ENCODE assay signal across 15 mouse cellular contexts in genomic region chr7:50441237-50441636, GRCm38 (mm10).
"Had no signal": no experiment of that assay in that cellular context is flagged by ENCODE, and none has a peak within 500 bp of the region (broad histone marks: within the 10 kb centered on the region; RNA-seq: fewer than 3 reads in every experiment).

No protein-coding gene starts in this region.

- H3K4me1 ChIP-seq: limb, embryonic 12.5 days; midbrain, embryonic 12.5 days; neural tube, embryonic 13.5 days; stomach, embryonic 15.5 days had no signal

- ATAC-seq: intestine, embryonic 16.5 days; midbrain, embryonic 16.5 days had no signal

- H3K27me3 ChIP-seq: kidney, embryonic 15.5 days; limb, embryonic 12.5 days; midbrain, embryonic 12.5 days; neural tube, embryonic 13.5 days; stomach, embryonic 15.5 days had no signal

- H3K36me3 ChIP-seq: kidney, embryonic 15.5 days; limb, embryonic 12.5 days; midbrain, embryonic 12.5 days; neural tube, embryonic 13.5 days; stomach, embryonic 15.5 days had no signal

- H3K4me2 ChIP-seq: kidney, embryonic 15.5 days; limb, embryonic 12.5 days; midbrain, embryonic 12.5 days; neural tube, embryonic 13.5 days; stomach, embryonic 15.5 days had no signal

- H3K9me3 ChIP-seq: kidney, embryonic 15.5 days; limb, embryonic 12.5 days; midbrain, embryonic 12.5 days; neural tube, embryonic 13.5 days; stomach, embryonic 15.5 days had no signal

- DNase-seq: kidney, adult 2 months; kidney, postnatal 25 days; liver; lung, adult 18-20 months; retina, postnatal 1 day; spleen, adult 18-20 months; thymus, postnatal 36 days had no signal

- H3K27ac ChIP-seq: kidney, embryonic 15.5 days; limb, embryonic 12.5 days; liver, embryonic 14.5 days; midbrain, embryonic 12.5 days; neural tube, embryonic 13.5 days; stomach, embryonic 15.5 days had no signal

- H3K9ac ChIP-seq: kidney, embryonic 15.5 days; limb, embryonic 12.5 days; liver, embryonic 14.5 days; midbrain, embryonic 12.5 days; neural tube, embryonic 13.5 days; stomach, embryonic 15.5 days had no signal

- H3K4me3 ChIP-seq: kidney, embryonic 15.5 days; limb, embryonic 12.5 days; midbrain, embryonic 12.5 days; neural tube, embryonic 13.5 days; stomach, embryonic 15.5 days had no signal
